Mouse (Mus musculus): Measurements from ENCODE around the gene Capn12.

The Capn12 gene

GRCm38 (mm10) chr7:28919815-28920214 lies 38.6 kb downstream of the Capn12 start:
- DNase-seq (ENCODE audit: low read depth, low spot score), result no peak

GRCm38 (mm10) chr7:28921178-28921577 lies 40.0 kb downstream of the Capn12 start:
- DNase-seq (ENCODE audit: low read depth, low spot score), result no peak

GRCm38 (mm10) chr7:28921722-28922465 lies 40.7 kb downstream of the Capn12 start:
- no peak for DNase-seq (ENCODE audit: low read depth, low spot score)

- no peak for DNase-seq (ENCODE audit: low read depth, low spot score)
Measured at GRCm38 (mm10) chr7:28922606-28923005, 41.4 kb downstream of the Capn12 start.

GRCm38 (mm10) chr7:28923865-28924291 lies 42.7 kb downstream of the Capn12 start:
- DNase-seq (ENCODE audit: low read depth, low spot score), result no peak

- no peak for DNase-seq (ENCODE audit: low read depth, low spot score)
Measured at GRCm38 (mm10) chr7:28924802-28925201, 43.6 kb downstream of the Capn12 start.

GRCm38 (mm10) chr7:28925317-28925716 lies 44.1 kb downstream of the Capn12 start:
- DNase-seq (ENCODE audit: low read depth, low spot score), result no peak

- no peak for DNase-seq (ENCODE audit: low read depth, low spot score)
Measured at GRCm38 (mm10) chr7:28926172-28926571, 45.0 kb downstream of the Capn12 start.

- DNase-seq (ENCODE audit: low read depth, low spot score), result no peak
Measured at GRCm38 (mm10) chr7:28929381-28929780, 48.2 kb downstream of the Capn12 start.

- DNase-seq (ENCODE audit: low read depth, low spot score), result no peak
Measured at GRCm38 (mm10) chr7:28930320-28931031, 49.3 kb downstream of the Capn12 start.

- DNase-seq (ENCODE audit: low read depth, low spot score), result no peak
Measured at GRCm38 (mm10) chr7:28931032-28931694, 49.9 kb downstream of the Capn12 start.

GRCm38 (mm10) chr7:28931695-28932039 lies 50.4 kb downstream of the Capn12 start:
- no peak for DNase-seq (ENCODE audit: low read depth, low spot score)

- DNase-seq (ENCODE audit: low read depth, low spot score), result no peak
Measured at GRCm38 (mm10) chr7:28932421-28933041, 51.3 kb downstream of the Capn12 start.

GRCm38 (mm10) chr7:28933825-28934224 lies 52.6 kb downstream of the Capn12 start:
- DNase-seq (ENCODE audit: low read depth, low spot score), result no peak

GRCm38 (mm10) chr7:28936787-28937186 lies 55.6 kb downstream of the Capn12 start:
- DNase-seq (ENCODE audit: low read depth, low spot score), result no peak

GRCm38 (mm10) chr7:28938654-28939053 lies 57.4 kb downstream of the Capn12 start:
- no peak for DNase-seq (ENCODE audit: low read depth, low spot score)

GRCm38 (mm10) chr7:28939418-28940183 lies 58.4 kb downstream of the Capn12 start:
- no peak for DNase-seq (ENCODE audit: low read depth, low spot score)

GRCm38 (mm10) chr7:28941129-28941528 lies 59.9 kb downstream of the Capn12 start:
- no peak for DNase-seq (ENCODE audit: low read depth, low spot score)

GRCm38 (mm10) chr7:28941542-28941941 lies 60.3 kb downstream of the Capn12 start:
- DNase-seq (ENCODE audit: low read depth, low spot score), result no peak

Data from c-Kit-negative CD71-positive TER-119-positive erythroid progenitor cells, embryonic 14.5 days (primary cell).